Mouse (Mus musculus): ENCODE measurements around the gene 1700029P11Rik.
A peak's percentile ranks its signal among the peaks of the same experiment; 100 is the strongest.

1700029P11Rik gene

DNA sequence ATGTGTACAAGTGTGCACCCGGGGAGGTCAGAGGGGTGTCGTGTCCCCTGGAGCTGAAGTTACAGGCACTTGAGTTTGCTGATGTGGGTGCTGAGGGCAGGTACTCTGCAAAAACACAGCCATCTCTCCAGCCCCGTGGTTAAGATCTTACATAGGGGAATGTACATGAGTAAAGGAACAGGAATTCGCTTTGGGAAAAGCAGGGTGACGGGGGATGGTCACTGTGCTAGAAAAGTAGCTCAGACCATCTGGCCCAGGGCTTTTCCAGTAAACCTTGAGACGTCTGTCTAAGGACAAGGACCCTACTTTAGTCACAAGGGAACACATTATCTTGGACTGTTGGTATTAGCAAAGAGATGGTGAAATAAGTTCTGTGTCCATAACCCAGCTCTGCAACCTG, 31.6 kb downstream of the 1700029P11Rik start:
- no peak for DNase-seq (ENCODE audit: low read depth, low spot score)

DNA sequence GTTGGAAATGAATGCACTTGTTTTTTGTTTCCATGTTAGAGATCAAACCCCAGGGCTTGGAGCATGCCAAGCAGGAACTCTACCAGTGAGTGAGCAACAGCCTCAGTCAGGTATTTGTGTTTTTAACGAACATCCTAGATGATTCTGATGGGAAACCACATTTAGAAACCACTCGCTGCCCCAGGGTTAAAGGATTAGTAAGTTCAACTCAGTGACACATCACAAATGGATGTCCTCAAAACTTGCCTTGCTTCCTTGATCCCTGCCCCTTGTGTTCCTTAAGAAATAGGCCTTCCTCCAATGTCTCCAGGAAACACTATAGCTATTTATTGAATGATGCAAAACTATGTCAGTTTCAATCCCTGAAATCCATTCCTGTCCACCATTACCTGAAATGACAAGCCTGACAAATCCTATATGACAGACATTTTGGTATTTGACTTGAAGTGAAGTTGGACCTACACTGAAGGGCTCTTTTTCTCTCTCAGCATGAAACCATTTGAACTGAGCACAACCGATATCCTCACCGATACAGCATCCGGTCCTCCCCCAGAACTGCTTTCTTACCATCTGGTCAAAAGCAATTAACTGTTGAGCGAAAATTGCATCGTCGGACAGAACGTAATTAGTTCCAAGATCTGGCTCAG, 34.5 kb downstream of the 1700029P11Rik start:
- no peak for DNase-seq (ENCODE audit: low read depth, low spot score)

DNA sequence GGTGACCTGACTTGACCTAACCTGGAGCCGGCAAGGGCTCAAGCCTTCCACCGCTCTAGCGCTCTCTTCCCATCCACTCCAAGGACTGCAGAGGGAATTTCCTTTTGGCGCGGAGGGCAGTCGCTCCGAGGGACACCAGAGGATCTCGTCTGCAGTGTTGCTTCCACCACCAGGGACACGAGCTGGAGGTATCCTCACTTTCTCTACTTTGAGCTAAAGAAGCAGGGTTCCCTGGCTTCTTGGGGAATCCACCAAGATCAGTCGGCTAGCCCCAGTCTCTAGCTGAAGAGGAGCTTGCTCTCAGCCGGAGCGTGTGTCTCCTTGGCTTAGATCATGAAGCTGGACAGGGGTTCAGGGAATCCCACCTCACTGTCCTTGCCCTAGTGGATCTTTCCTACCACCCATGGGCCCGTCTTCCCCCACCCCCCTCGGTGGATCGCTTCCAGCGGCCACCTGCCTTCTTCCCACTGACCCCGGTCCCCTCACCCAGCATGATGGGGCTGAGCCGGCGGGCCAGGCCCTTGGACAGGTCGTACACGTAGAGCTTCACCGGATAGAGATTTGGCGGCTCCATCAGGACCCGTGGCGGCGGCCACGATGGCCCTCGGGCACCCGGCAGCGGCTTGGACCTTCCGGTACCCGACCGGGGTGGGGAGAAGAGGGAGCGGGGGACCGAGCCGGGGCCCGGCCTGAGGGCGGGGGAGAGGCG, 35.2 kb downstream of the 1700029P11Rik start:
- DNase-seq (ENCODE audit: low read depth, low spot score) = no peak

DNA sequence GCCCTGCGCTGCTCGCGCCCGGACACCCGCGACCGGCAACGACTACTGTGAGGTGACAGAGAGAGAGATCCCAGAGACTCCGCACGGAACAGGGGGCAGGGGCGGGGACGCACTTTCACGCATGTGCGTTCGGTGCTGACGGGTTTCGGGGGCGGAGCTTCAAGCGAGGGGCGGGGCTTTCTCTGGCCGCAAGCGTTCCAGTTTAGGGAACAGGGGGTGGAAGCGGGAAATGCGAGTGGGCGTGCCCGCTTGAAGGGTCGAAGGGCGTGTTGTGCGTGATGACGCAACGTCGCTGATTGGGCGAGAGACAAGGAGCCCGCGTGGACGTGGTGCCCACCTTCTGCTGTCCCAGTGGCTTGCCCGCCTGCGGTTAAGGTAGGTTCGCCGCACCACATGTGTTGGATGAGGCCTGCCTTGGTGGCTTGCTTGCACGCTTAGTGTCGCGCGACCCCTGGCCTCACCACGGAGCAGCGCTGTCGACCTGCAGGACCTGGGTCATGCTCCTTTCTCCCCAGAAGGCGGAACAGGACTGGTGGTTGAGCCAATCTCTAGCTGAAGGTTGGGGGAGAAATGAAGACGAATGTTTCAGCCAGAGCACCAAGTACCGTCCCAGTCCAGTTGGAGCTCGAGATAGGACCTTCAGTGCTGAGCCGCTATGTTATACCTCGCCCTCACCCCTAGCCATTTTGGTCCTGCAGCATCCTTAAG, 35.9 kb downstream of the 1700029P11Rik start:
- peak; percentile 96 for DNase-seq (ENCODE audit: low read depth, low spot score)

DNA sequence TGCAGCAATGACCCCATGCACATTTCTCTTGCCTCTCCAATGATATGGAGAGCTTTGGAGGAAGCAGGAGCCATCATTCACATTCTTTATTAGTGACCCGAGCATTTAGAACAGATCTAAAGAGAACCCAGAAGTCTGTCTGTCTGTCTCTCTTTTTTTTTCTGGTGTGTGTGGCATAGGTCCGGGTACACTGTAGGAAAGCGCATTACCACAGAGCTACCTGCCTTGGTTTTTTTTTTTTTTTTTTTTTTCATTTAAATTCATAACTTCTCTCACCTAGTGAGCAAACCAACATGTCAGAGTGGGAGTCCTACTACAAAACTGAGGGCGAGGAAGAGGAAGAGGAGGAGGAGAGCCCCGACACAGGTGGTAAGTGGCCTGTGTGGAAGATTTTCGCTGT, 36.5 kb downstream of the 1700029P11Rik start:
- no peak for DNase-seq (ENCODE audit: low read depth, low spot score)

DNA sequence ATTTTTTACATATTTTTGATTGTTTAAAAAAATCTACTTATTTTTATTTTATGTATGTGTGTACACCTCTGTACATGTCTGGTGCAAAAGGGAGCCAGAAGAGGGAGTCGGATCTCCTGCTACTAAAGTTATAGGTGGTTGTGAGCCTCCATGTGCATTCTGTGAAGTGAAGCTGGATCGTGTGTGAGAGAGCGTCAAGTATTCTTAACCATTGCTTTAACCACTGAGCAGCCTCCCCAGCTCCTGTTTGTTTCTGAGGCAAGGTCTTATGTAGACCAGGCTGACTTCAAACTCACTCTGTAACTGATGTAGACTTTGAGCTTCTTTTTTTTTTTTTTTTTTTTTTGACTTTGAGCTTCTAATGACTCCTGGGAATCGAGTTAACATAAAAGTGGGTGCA, 37.1 kb downstream of the 1700029P11Rik start:
- DNase-seq (ENCODE audit: low read depth, low spot score) = no peak

DNA sequence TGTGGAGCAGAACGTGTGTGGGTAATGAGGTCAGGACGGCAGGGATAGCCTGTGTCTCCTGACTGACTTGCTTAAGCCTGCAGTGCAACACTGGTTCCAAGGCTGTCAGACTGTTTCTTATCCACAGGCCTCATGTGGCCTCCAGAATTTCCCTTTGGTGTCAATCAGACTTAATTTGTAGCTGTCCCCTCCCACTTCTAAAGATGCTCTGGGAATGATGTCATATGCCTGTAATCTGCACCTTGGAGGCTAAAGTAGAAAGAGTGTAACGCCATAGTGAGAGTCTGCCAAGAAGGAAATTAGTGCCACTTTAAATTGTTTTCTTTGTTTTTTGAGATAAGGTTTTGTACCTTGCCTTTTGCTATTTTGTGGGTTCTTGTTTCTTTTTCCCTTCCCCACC, 38.9 kb downstream of the 1700029P11Rik start:
- no peak for DNase-seq (ENCODE audit: low read depth, low spot score)

DNA sequence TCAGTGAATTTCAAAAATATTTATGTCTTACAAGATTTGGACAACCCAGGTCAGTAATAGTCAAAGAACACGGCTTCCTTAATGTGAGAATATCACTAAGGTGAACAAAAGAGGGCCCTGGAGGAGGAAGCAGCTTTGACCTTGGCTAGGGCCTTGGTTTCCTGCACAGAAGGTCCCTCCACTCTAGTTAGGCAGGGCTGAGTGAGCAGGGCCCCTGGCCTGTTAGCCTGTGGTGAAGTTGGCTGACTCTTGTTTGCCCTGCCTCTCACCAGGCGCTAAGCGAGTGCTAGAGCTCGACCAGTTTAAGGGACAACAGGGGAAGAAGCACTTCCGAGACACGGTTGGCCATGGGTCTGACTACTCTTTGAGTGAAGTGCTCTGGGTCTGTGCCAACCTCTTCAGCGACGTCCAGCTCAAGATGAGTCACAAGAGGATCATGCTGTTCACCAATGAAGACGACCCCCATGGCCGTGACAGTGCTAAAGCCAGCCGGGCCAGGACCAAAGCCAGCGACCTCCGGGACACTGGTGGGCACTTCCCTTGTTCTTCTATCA, 42.3 kb downstream of the 1700029P11Rik start:
- no peak for DNase-seq (ENCODE audit: low read depth, low spot score)

DNA sequence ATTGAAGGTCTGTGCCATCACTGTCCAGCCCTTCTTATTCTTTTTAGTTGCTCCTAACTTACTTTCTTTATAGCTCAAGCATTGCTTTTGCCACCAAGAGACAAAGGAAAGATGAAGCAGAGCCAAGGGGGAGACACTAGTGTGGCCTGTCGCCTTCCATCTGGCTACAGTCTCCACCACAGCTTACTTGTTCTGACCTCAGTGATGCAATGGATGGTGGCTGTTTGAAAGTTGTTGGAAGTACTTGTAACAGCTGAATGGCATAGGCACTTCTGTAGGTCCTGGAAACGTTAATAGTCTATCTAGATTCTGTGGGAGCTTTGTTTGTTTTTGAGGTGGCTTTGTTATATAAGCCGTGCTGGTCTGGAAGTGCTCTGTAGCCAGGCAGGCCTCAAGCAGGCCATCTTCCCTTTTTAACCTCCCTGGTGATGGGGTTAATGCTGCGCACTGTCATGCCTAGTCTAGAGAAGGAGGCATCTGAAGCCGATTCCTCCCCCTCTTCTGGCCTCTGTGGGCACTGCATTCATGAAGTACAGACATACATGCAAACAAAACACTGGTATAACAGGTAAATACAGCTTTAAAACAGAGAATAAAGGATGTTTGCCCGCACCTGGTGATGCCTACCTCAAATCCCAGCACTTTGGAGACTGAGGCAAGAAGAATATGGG, 43.8 kb downstream of the 1700029P11Rik start:
- no peak for DNase-seq (ENCODE audit: low read depth, low spot score)

DNA sequence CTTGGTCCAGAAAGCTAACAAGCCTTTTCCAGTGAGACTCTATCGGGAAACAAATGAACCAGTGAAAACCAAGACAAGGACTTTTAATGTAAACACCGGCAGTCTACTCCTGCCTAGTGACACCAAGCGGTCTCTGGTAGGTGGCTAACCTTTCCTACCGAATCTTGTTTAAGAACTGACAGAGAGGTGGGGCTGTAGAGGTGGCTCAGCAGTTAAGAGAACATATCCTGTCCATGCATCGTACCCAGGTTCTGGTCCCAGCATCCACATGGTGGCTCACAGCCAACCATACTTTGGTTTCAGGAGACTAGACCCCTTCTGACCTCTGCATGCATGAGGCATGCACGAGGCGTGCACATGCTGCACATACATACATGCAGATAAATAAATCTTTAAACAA, 46.9 kb downstream of the 1700029P11Rik start:
- no peak for DNase-seq (ENCODE audit: low read depth, low spot score)

DNA sequence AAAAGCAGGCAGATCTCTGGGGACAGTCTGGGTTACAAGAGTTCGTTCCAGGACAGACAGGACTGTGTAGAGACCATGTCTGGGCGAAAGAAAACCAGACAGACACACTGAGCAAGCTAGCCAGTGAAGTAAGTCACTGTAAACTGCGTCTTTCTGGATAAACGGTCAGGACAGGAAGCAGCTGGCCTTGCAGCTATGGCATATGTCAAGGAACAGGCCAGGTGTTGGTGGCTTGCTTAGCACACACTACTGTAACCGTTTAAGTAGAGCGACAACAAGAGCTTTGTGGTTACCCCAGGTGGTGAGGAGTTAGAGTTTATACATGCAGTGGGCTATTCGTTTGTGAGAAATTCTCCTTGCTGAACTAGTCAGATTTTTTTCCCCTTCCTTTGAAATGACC, 47.4 kb downstream of the 1700029P11Rik start:
- DNase-seq (ENCODE audit: low read depth, low spot score) = no peak

Measured in brain, embryonic 18.5 days (tissue).